Mouse (Mus musculus) adrenal gland, postnatal 14 days (tissue): ENCODE measurements around the gene Olfr984. TPM values are rescaled to one million over a fixed set of nuclear protein-coding genes. Genes with fewer than 3 reads are reported as not detected.

Experiments
- DNase-seq: peaks from one replicate; pipeline ENCODE4 v3.0.0; 2021; ENCODE audit warnings: mixed read lengths
- long read RNA-seq, 2 experiments: library from polyadenylated mRNA; stranded (forward); transcript quantifications; one replicate each; pipeline ENCODE4 v2.0.0; 2021
- total RNA-seq: library from RNA; stranded (reverse); gene quantifications from 2 replicates; pipeline ENCODE4 v1.2.3, GENCODE M21; 2021

The Olfr984 gene
- total RNA-seq: not detected in 2 replicates
- long read RNA-seq, experiment 1: 0 reads
- long read RNA-seq, experiment 2: 0 reads

DNA sequence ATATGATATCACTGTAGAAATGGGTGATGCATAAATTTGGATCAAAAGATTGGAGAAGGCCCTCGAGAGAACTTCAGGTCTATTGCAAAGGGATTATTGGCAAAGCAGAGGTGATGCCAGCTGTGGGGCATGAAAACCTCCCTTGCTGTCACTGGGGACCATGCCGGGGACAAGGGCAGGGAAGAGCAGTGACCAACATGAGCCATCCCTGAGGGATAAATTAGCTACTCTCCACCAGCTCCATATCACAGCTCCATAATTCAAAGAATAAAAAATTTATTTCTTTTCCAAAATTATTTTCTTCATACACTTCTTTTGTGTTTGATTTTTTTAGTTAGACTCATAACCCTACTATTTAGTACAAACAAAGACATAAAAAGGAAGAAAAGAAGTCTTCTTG is at the start of gene Olfr984:
Gene Olfr984 (minus strand): TSS at position 101 of the 400 bp plus-strand sequence.
- no peak for DNase-seq

GRCm38 (mm10) chr9:40155118-40155644 is 41.2 kb upstream of the Olfr984 start:
- DNase-seq: no peak

GRCm38 (mm10) chr9:40141544-40141943 is 27.5 kb upstream of the Olfr984 start:
- no peak for DNase-seq

- no peak for DNase-seq
Observed at GRCm38 (mm10) chr9:40139484-40139883, 25.5 kb upstream of the Olfr984 start.

- DNase-seq: no peak
Observed at GRCm38 (mm10) chr9:40136987-40137688, 23.1 kb upstream of the Olfr984 start.

DNA sequence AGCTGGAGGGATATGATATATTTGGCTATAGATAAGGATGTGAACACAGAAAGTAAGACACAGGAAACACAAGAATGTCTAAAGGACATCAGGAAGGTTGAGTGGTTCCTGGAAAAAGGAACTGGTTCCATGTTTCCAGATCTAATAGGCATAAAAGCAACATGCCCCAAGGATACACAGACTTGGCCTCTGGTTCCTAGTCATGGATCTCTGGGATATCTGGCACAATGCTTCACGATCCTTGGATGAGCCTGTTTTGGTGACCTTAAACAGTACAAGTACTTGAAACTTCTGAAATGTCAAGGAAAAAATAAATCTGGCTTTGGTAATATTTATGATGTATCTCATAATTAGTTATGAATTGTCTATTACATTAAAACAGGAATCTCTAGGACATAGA is 16.6 kb upstream of the Olfr984 start:
- DNase-seq: peak; percentile 44

DNA sequence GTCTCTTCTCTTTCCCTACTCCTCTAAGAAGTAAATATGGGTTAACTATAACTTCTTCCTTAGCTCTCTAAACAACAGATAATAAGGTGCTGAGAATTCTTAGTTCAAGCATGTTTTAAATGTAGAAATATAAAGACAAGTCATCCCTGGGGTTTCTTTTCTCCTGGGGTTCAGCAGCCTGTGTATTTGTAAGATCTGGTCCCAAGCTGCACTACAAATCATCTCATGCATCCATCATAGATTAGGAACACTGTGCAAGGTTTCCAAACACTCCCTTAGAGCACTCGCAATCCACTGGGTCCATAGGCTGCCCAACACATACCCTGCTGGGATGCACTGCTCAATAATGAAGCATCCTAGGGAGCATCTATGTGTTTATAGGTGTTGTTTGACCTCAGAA is 16.1 kb upstream of the Olfr984 start, which contains the start of gene Olfr985:
Gene Olfr985 (minus strand): TSS at position 101 of the 400 bp plus-strand sequence.
- DNase-seq: no peak

DNA sequence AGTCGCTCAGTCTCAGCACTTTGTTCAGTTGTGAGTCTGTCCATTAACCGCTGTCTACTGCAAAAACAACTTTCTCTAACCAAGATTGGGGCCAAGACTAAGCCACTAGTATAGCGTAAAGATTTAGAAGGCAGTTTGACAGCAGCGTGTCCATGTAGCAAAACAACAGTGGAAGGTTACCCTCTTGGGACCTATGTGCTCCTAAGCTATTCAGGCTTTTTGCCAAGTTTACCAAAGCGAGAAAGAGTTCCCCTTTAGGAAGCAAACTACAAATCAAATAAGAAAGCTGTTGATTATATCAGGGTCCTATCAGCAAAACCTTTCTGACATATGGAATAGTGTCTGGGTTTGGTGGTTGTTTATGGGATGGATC is 3.3 kb upstream of the Olfr984 start:
- no peak for DNase-seq

GRCm38 (mm10) chr9:40116645-40117286 is 2.8 kb upstream of the Olfr984 start:
- DNase-seq: peak; percentile 52

DNA sequence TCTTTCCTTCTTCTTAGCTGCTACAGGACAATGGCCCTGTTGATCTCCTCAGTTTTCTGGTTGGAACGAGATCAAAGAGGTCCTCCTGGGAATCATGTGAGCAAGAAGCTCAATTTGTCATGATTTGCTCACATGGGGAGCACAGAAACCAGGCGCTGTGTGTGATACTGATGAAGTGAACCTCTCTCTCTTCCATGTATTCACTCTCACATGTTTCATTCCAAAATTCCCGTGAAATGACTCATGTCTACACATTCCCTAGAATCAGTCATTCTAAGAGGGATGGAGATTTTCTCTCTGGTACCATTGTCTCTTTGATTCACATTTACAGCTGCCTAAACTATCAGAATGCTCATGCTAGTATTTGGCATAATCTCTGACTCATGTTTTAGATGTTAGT is 19.2 kb downstream of the Olfr984 start:
- DNase-seq: no peak

DNA sequence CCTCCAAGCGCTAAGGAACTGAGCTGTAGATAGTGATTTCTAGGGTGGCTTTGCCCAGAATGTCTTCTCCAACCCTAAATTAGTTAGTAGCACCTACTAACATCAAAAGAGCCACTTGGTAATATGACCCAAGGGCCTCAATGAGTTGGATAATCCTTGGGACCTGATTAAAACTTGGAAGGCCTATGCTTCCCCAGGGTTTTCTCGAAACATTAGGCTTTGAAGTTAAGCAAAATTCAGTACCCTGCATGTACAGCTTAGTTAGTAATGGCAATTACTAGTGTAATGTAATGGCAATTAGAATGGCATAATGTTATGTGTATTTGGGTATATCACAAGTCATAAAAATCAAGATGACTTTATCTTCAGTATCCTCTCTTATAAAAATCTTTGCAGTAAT is 20.5 kb downstream of the Olfr984 start, which contains the start of gene Olfr983:
Gene Olfr983 (minus strand): TSS at position 101 of the 400 bp plus-strand sequence.
- DNase-seq: no peak

GRCm38 (mm10) chr9:40073529-40073928 is 40.5 kb downstream of the Olfr984 start, which contains the start of gene Olfr982:
Olfr982 (plus strand) TSS chr9:40073829.
- DNase-seq: no peak

DNA sequence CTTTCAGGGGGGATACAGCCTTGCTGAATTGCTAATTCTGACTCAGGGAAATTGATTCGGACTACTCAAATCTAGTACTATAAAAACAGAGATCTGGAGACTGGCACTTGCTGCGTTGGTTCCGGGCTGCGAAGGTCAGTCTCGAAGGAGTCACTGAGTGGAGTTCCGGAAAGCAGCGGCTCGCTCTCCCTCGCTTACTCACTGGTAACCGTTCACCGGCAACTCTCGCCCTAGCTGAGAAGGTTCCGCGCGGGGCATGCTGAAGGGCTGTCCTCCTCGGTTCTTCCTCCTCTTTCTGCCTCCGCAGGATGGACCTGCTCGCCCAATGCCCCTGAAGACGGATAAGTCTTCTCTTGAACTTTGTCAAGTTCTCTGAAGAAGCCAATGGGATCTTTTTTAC is 63.9 kb downstream of the Olfr984 start:
- no peak for DNase-seq

Other genes with a start within 250 kb of the Olfr984 start
- gene Olfr972, start 247.8 kb downstream of the Olfr984 start, total RNA-seq: not detected in 2 replicates
- gene Olfr229, start 206.9 kb downstream of the Olfr984 start, total RNA-seq: not detected in 2 replicates
- not detected in 2 replicates for gene Olfr974, start 176.7 kb downstream of the Olfr984 start, total RNA-seq
- gene Olfr975, start 162.2 kb downstream of the Olfr984 start, total RNA-seq: not detected in 2 replicates
- gene Olfr976, start 153.1 kb downstream of the Olfr984 start, total RNA-seq: not detected in 2 replicates
- gene Olfr978, start 122.1 kb downstream of the Olfr984 start, total RNA-seq: not detected in 2 replicates
- not detected in 2 replicates for gene Olfr979, start 110.7 kb downstream of the Olfr984 start, total RNA-seq
- gene Olfr980, start 104.6 kb downstream of the Olfr984 start, total RNA-seq: not detected in 2 replicates
- gene Olfr981, start 92.7 kb downstream of the Olfr984 start, total RNA-seq: not detected in 2 replicates
- not detected in 2 replicates for gene Olfr982, start 40.4 kb downstream of the Olfr984 start, total RNA-seq
- not detected in 2 replicates for gene Olfr983, start 20.6 kb downstream of the Olfr984 start, total RNA-seq
- not detected in 2 replicates for gene Olfr985, start 16.0 kb upstream of the Olfr984 start, total RNA-seq
- not detected in 2 replicates for gene Tmem225, start 33.9 kb upstream of the Olfr984 start, total RNA-seq
- not detected in 2 replicates for gene Olfr986, start 66.7 kb upstream of the Olfr984 start, total RNA-seq
- 3.9 and 5.0 TPM in 2 replicates for gene Zfp202, start 78.1 kb upstream of the Olfr984 start, total RNA-seq
- 3.2 and 5.4 TPM in 2 replicates for gene Scn3b, start 155.0 kb upstream of the Olfr984 start, total RNA-seq